Mouse (Mus musculus): ENCODE results near the gene Elmod3. TPM values are rescaled to one million over a fixed set of nuclear protein-coding genes. Genes with fewer than 3 reads are reported as not detected.
A peak's percentile ranks its signal among the peaks of the same experiment; 100 is the strongest.

The Elmod3 gene
- total RNA-seq, 1 experiment from 2014 or later = 9.8 TPM

- no peak for ATAC-seq (replicated peaks in 1 of 2; ENCODE audit: insufficient read depth in 1 of 2, low FRiP score in 2 of 2, low TSS enrichment in 1 of 2, low read depth in 1 of 2, poor library complexity in 2 of 2, severe bottlenecking in 2 of 2)
Observed at GRCm38 (mm10) chr6:72590111-72590510, 8.1 kb downstream of the Elmod3 start.

- ATAC-seq (replicated peaks in 1 of 2; ENCODE audit: insufficient read depth in 1 of 2, low FRiP score in 2 of 2, low TSS enrichment in 1 of 2, low read depth in 1 of 2, poor library complexity in 2 of 2, severe bottlenecking in 2 of 2) = no peak
Observed at GRCm38 (mm10) chr6:72588307-72588706, 9.9 kb downstream of the Elmod3 start.

- no peak for ATAC-seq (replicated peaks in 1 of 2; ENCODE audit: insufficient read depth in 1 of 2, low FRiP score in 2 of 2, low TSS enrichment in 1 of 2, low read depth in 1 of 2, poor library complexity in 2 of 2, severe bottlenecking in 2 of 2)
Observed at GRCm38 (mm10) chr6:72586701-72587100, 11.5 kb downstream of the Elmod3 start.

GRCm38 (mm10) chr6:72584154-72584553 lies 14.1 kb downstream of the Elmod3 start:
- ATAC-seq (replicated peaks in 1 of 2; ENCODE audit: insufficient read depth in 1 of 2, low FRiP score in 2 of 2, low TSS enrichment in 1 of 2, low read depth in 1 of 2, poor library complexity in 2 of 2, severe bottlenecking in 2 of 2) = no peak

- ATAC-seq (replicated peaks in 1 of 2; ENCODE audit: insufficient read depth in 1 of 2, low FRiP score in 2 of 2, low TSS enrichment in 1 of 2, low read depth in 1 of 2, poor library complexity in 2 of 2, severe bottlenecking in 2 of 2) = no peak
Observed at GRCm38 (mm10) chr6:72583211-72583839, 14.9 kb downstream of the Elmod3 start.

- no peak for ATAC-seq (replicated peaks in 1 of 2; ENCODE audit: insufficient read depth in 1 of 2, low FRiP score in 2 of 2, low TSS enrichment in 1 of 2, low read depth in 1 of 2, poor library complexity in 2 of 2, severe bottlenecking in 2 of 2)
Observed at GRCm38 (mm10) chr6:72581625-72582382, 16.4 kb downstream of the Elmod3 start.

GRCm38 (mm10) chr6:72576041-72576440 lies 22.2 kb downstream of the Elmod3 start:
- no peak for ATAC-seq (replicated peaks in 1 of 2; ENCODE audit: insufficient read depth in 1 of 2, low FRiP score in 2 of 2, low TSS enrichment in 1 of 2, low read depth in 1 of 2, poor library complexity in 2 of 2, severe bottlenecking in 2 of 2)

- ATAC-seq (replicated peaks in 1 of 2; ENCODE audit: insufficient read depth in 1 of 2, low FRiP score in 2 of 2, low TSS enrichment in 1 of 2, low read depth in 1 of 2, poor library complexity in 2 of 2, severe bottlenecking in 2 of 2) = no peak
Observed at GRCm38 (mm10) chr6:72571826-72572225, 26.4 kb downstream of the Elmod3 start.

- ATAC-seq (replicated peaks in 1 of 2; ENCODE audit: insufficient read depth in 1 of 2, low FRiP score in 2 of 2, low TSS enrichment in 1 of 2, low read depth in 1 of 2, poor library complexity in 2 of 2, severe bottlenecking in 2 of 2) = no peak
Observed at GRCm38 (mm10) chr6:72570644-72571397, 27.4 kb downstream of the Elmod3 start.

GRCm38 (mm10) chr6:72568736-72569135 lies 29.5 kb downstream of the Elmod3 start:
- ATAC-seq (replicated peaks in 1 of 2; ENCODE audit: insufficient read depth in 1 of 2, low FRiP score in 2 of 2, low TSS enrichment in 1 of 2, low read depth in 1 of 2, poor library complexity in 2 of 2, severe bottlenecking in 2 of 2) = no peak

- ATAC-seq (replicated peaks in 1 of 2; ENCODE audit: insufficient read depth in 1 of 2, low FRiP score in 2 of 2, low TSS enrichment in 1 of 2, low read depth in 1 of 2, poor library complexity in 2 of 2, severe bottlenecking in 2 of 2) = no peak
Observed at GRCm38 (mm10) chr6:72567508-72567907, 30.7 kb downstream of the Elmod3 start.

GRCm38 (mm10) chr6:72566044-72566443 lies 32.2 kb downstream of the Elmod3 start:
- peak; percentile 84 to 86 for ATAC-seq (replicated peaks in 1 of 2; ENCODE audit: insufficient read depth in 1 of 2, low FRiP score in 2 of 2, low TSS enrichment in 1 of 2, low read depth in 1 of 2, poor library complexity in 2 of 2, severe bottlenecking in 2 of 2)

GRCm38 (mm10) chr6:72565506-72565905 lies 32.7 kb downstream of the Elmod3 start:
- ATAC-seq (replicated peaks in 1 of 2; ENCODE audit: insufficient read depth in 1 of 2, low FRiP score in 2 of 2, low TSS enrichment in 1 of 2, low read depth in 1 of 2, poor library complexity in 2 of 2, severe bottlenecking in 2 of 2) = no peak

- no peak for ATAC-seq (replicated peaks in 1 of 2; ENCODE audit: insufficient read depth in 1 of 2, low FRiP score in 2 of 2, low TSS enrichment in 1 of 2, low read depth in 1 of 2, poor library complexity in 2 of 2, severe bottlenecking in 2 of 2)
Observed at GRCm38 (mm10) chr6:72562894-72563293, 35.3 kb downstream of the Elmod3 start.

- ATAC-seq (replicated peaks in 1 of 2; ENCODE audit: insufficient read depth in 1 of 2, low FRiP score in 2 of 2, low TSS enrichment in 1 of 2, low read depth in 1 of 2, poor library complexity in 2 of 2, severe bottlenecking in 2 of 2) = no peak
Observed at GRCm38 (mm10) chr6:72562486-72562885, 35.7 kb downstream of the Elmod3 start.

- no peak for ATAC-seq (replicated peaks in 1 of 2; ENCODE audit: insufficient read depth in 1 of 2, low FRiP score in 2 of 2, low TSS enrichment in 1 of 2, low read depth in 1 of 2, poor library complexity in 2 of 2, severe bottlenecking in 2 of 2)
Observed at GRCm38 (mm10) chr6:72560801-72561200, 37.4 kb downstream of the Elmod3 start.

GRCm38 (mm10) chr6:72553079-72553412 lies 45.2 kb downstream of the Elmod3 start:
- no peak for ATAC-seq (replicated peaks in 1 of 2; ENCODE audit: insufficient read depth in 1 of 2, low FRiP score in 2 of 2, low TSS enrichment in 1 of 2, low read depth in 1 of 2, poor library complexity in 2 of 2, severe bottlenecking in 2 of 2)

Data from hematopoietic stem cell, adult 5-6 weeks (primary cell).